Mouse (Mus musculus) left cerebral cortex, adult 2 months (tissue): Measurements from ENCODE around the gene Syt11. TPM values are rescaled to one million over a fixed set of nuclear protein-coding genes. Genes with fewer than 3 reads are reported as not detected.

Source experiments
- DNase-seq, 2 experiments: peaks; one replicate each; pipeline ENCODE4 v3.0.0; 2021 to 2022; ENCODE audit warnings: low spot score in 2 of 2, mixed read lengths in 1 of 2; ENCODE audit errors: extremely low spot score in 1 of 2
- H3K27ac ChIP-seq: fragments of 200-600 bp; 2 replicates; pipeline ENCODE4 v1.8.1; 2022
- H3K4me3 ChIP-seq: fragments of 200-600 bp; 2 replicates; pipeline ENCODE4 v1.8.1; 2022
- CTCF ChIP-seq: fragments of 200-600 bp; IDR thresholded peaks from 2 replicates; pipeline ENCODE4 v1.8.1; 2022; ENCODE audit warnings: antibody characterized with exemption, mild to moderate bottlenecking, moderate library complexity
- intact Hi-C: fragments of 180-260 bp; cut with DNase I; formaldehyde crosslinking; loops from one replicate; pipeline ENCODE4 v1.15.1; 2025
- total RNA-seq, 2 experiments: library from RNA; stranded (reverse); gene quantifications; 2 replicates each; pipeline ENCODE4 v1.2.3; 2021

The Syt11 gene
- total RNA-seq, 2 experiments from 2014 or later: 513 to 521 TPM

GRCm38 (mm10) chr3:88762401-88762831 is 12.5 kb downstream of the Syt11 start:
- Histone ChIP-seq H3K4me3 (no peak overlapping the region), H3K27ac (no peak overlapping the region)
- DNase-seq: no peak
- TF ChIP-seq CTCF: peak; percentile 21
- intact Hi-C loops: no loop called here

- no peak for TF ChIP-seq CTCF
- Histone ChIP-seq H3K4me3 (no peak overlapping the region), H3K27ac (no peak overlapping the region)
- no peak for DNase-seq
- intact Hi-C loops: no loop called here
Measured at GRCm38 (mm10) chr3:88761619-88762018, 13.3 kb downstream of the Syt11 start.

GRCm38 (mm10) chr3:88758045-88758500 is 16.9 kb downstream of the Syt11 start:
- Histone ChIP-seq H3K27ac (peak overlapping the region; percentile 42), H3K4me3 (no peak overlapping the region)
- DNase-seq: peak; percentile 70 to 83
- no peak for TF ChIP-seq CTCF
- intact Hi-C loops: no loop called here

- H3K4me3 ChIP-seq: no peak overlapping the region
- no peak for DNase-seq
- H3K27ac ChIP-seq: peak overlapping the region; percentile 71; the same call in 1 of the 2 replicates
- intact Hi-C loops: no loop called here
- no peak for TF ChIP-seq CTCF
Measured at GRCm38 (mm10) chr3:88756276-88756675, 18.7 kb downstream of the Syt11 start.

- Histone ChIP-seq H3K27ac (peak overlapping the region; percentile 44; the same call in 1 of the 2 replicates), H3K4me3 (no peak overlapping the region)
- no peak for TF ChIP-seq CTCF
- no peak for DNase-seq
- intact Hi-C loops: no loop called here
Measured at GRCm38 (mm10) chr3:88755541-88755940, 19.4 kb downstream of the Syt11 start.

GRCm38 (mm10) chr3:88754283-88754682 is 20.7 kb downstream of the Syt11 start:
- no peak for DNase-seq
- peak; percentile 16 for TF ChIP-seq CTCF
- no peak overlapping the region for H3K4me3 ChIP-seq
- no peak overlapping the region for H3K27ac ChIP-seq
- intact Hi-C loops: no loop called here

- no peak for TF ChIP-seq CTCF
Measured at GRCm38 (mm10) chr3:88746871-88747231, 28.1 kb downstream of the Syt11 start.

GRCm38 (mm10) chr3:88746139-88746870 is 28.7 kb downstream of the Syt11 start:
- no peak for TF ChIP-seq CTCF
- intact Hi-C loops: no loop called here
- no peak for DNase-seq
- Histone ChIP-seq H3K27ac (no peak overlapping the region), H3K4me3 (no peak overlapping the region)

More at GRCm38 (mm10) chr3:88746871-88747231, 28.1 kb downstream of the Syt11 start:
- no peak overlapping the region for H3K27ac ChIP-seq
- intact Hi-C loops: no loop called here
- no peak for DNase-seq
- no peak overlapping the region for H3K4me3 ChIP-seq

GRCm38 (mm10) chr3:88745534-88745933 is 29.4 kb downstream of the Syt11 start:
- no peak for TF ChIP-seq CTCF
- H3K4me3 ChIP-seq: no peak overlapping the region
- no peak overlapping the region for H3K27ac ChIP-seq
- no peak for DNase-seq
- intact Hi-C loops: no loop called here

GRCm38 (mm10) chr3:88740147-88740546 is 34.8 kb downstream of the Syt11 start:
- Histone ChIP-seq H3K4me3 (no peak overlapping the region), H3K27ac (no peak overlapping the region)
- intact Hi-C loops: no loop called here
- peak; percentile 40 for TF ChIP-seq CTCF
- DNase-seq: no peak

- Histone ChIP-seq H3K27ac (no peak overlapping the region), H3K4me3 (no peak overlapping the region)
- TF ChIP-seq CTCF: peak; percentile 72
- peak in 1 of 2 experiments; percentile 42 for DNase-seq
- intact Hi-C loops: loop anchor here (5.0 kb wide), 1 partner anchor 146 kb away; no protein-coding TSS in a partner anchor
Measured at GRCm38 (mm10) chr3:88738641-88739040, 36.3 kb downstream of the Syt11 start.

- intact Hi-C loops: loop anchor here (5.0 kb wide), 1 partner anchor 144 kb away; no protein-coding TSS in a partner anchor
- Histone ChIP-seq H3K27ac (no peak overlapping the region), H3K4me3 (no peak overlapping the region)
- DNase-seq: no peak
- TF ChIP-seq CTCF: no peak
Measured at GRCm38 (mm10) chr3:88736556-88736955, 38.4 kb downstream of the Syt11 start.

GRCm38 (mm10) chr3:88719098-88719497 is 55.9 kb downstream of the Syt11 start:
- intact Hi-C loops: no loop called here
- Histone ChIP-seq H3K4me3 (no peak overlapping the region), H3K27ac (no peak overlapping the region)
- no peak for DNase-seq
- TF ChIP-seq CTCF: peak; percentile 8
